Mouse (Mus musculus) spleen, adult 2 months (tissue): ENCODE data around the gene Polr3c. TPM values are rescaled to one million over a fixed set of nuclear protein-coding genes. Genes with fewer than 3 reads are reported as not detected.

Source experiments
- DNase-seq, 2 experiments: peaks; one replicate each; pipeline versions ENCODE4 v3.0.0 to v3.0.0-alpha.2; 2012 to 2021; ENCODE audit warnings: low spot score in 2 of 2, low read depth in 1 of 2
- H3K27ac ChIP-seq: fragments of 200-500 bp; 2 replicates; pipeline ENCODE4 v1.5.1; 2012; ENCODE audit warnings: low read length, inconsistent platforms; ENCODE audit not compliant: insufficient read depth
- H3K27me3 ChIP-seq: fragments of 200-500 bp; 2 replicates; pipeline ENCODE4 v1.6.1; 2012; ENCODE audit warnings: mild to moderate bottlenecking, moderate library complexity, low read length, inconsistent platforms; ENCODE audit not compliant: control insufficient read depth, insufficient read depth
- H3K36me3 ChIP-seq: fragments of 200-500 bp; 2 replicates; pipeline ENCODE4 v1.6.1; 2012; ENCODE audit warnings: mild to moderate bottlenecking, low read length, inconsistent platforms; ENCODE audit not compliant: control insufficient read depth, insufficient read depth
- H3K4me1 ChIP-seq: fragments of 200-500 bp; 2 replicates; pipeline ENCODE4 v1.6.1; 2011; ENCODE audit warnings: inconsistent platforms; ENCODE audit not compliant: control insufficient read depth, insufficient read depth, insufficient read length
- H3K4me3 ChIP-seq: fragments of 200-500 bp; 2 replicates; pipeline ENCODE4 v1.5.1; 2011; ENCODE audit warnings: mild to moderate bottlenecking, inconsistent platforms; ENCODE audit not compliant: insufficient read depth, insufficient read length; ENCODE audit errors: extremely low read depth
- CTCF ChIP-seq: fragments of 200-500 bp; IDR thresholded peaks from 2 replicates; pipeline ENCODE4 v1.5.1; 2011; ENCODE audit warnings: mild to moderate bottlenecking, inconsistent platforms; ENCODE audit not compliant: insufficient read depth, insufficient read length, insufficient replicate concordance; ENCODE audit errors: extremely low read depth
- POLR2A ChIP-seq: fragments of 200-500 bp; IDR thresholded peaks from 2 replicates; pipeline ENCODE4 v1.6.1; 2011; ENCODE audit warnings: low read depth, low read length, inconsistent platforms
- WGBS: fragments of 180-500 bp; shearing (Covaris S2); methylation state at CpG from one replicate; pipeline ENCODE4 v1.1.7; 2018; 5-methylcytosine and 5-hydroxymethylcytosine counted together
- polyA plus RNA-seq: library from polyadenylated mRNA; depleted of rRNA; stranded (reverse); fragments of >200 nt; gene quantifications from 2 replicates; pipeline ENCODE4 v1.2.3, GENCODE M21; 2012; rRNA removed

Polr3c gene
- 24.8 and 26.8 TPM in 2 replicates for polyA plus RNA-seq

GRCm38 (mm10) chr3:96727343-96727827 lies at the start of gene Polr3c, which contains the start of gene Rnf115:
Gene Polr3c, minus strand, starts transcription at chr3:96727628.
Gene Rnf115, plus strand, starts transcription at chr3:96727664.
- Histone ChIP-seq H3K4me1 (peaks cover 5% of the 10 kb centered on the region), H3K27me3 (no peaks in the 10 kb centered on the region), H3K4me3 (peak within 1 kb of the TSS; percentile 83), H3K36me3 (peaks cover 9% of the 10 kb centered on the region), H3K27ac (peak within 1 kb of the TSS; percentile 89)
- peak; percentile 86 to 96 for DNase-seq
- TF ChIP-seq POLR2A (peak; percentile 53; the same call in 1 of the 2 replicates), CTCF (no peak)
- WGBS = 2% methylated on average over 44 of the region's 52 CpGs

DNA sequence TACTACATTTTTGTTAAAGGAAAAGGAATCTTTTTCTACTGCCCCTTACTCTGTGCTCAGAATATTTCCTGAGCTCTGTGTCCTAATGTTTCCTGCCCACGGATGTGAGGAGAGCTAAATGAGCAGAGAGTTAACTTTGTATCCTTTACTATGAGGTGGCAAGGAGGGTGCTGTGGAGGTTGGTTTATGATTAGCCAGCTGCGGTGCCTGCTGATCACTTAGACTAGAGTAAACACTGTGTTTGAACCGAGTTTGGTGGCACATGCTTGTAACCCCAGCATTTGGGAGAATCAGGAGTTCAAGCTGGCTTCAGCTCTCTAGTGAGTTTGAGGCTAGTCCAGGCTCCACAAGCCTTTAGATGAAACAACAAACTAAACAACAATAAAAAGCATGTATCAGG lies 49.7 kb upstream of the Polr3c start:
- TF ChIP-seq CTCF = no peak
- no peak for TF ChIP-seq POLR2A
- no peaks in the 10 kb centered on the region for H3K27me3 ChIP-seq
- no peak overlapping the region for H3K4me3 ChIP-seq
- DNase-seq = no peak
- no peak overlapping the region for H3K27ac ChIP-seq
- WGBS = 79% methylated on average over 3 of the region's 3 CpGs
- H3K4me1 ChIP-seq = no peaks in the 10 kb centered on the region; the same call in 1 of the 2 replicates
- peaks cover 11% of the 10 kb centered on the region for H3K36me3 ChIP-seq

DNA sequence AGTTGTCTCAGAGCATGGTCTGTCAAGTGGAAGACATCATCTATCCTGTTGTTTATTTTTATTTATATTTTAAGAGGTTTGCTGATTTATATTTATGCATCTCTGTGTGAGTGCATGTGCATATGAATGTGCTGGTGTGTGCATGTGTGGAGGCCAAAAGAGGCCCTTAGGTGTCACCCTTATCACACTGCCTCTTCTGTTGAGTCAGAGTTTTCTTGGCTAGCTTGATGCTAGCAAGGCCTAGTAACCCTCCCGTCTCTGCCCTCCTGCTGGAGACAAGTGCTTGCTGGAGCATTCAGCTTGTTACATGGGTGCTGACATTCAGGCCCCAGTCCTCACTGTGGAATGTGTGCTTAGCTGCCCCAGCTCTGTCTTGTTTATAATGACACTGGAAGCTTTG lies 45.5 kb upstream of the Polr3c start:
- H3K27ac ChIP-seq = no peak overlapping the region
- peaks cover 11% of the 10 kb centered on the region for H3K36me3 ChIP-seq
- no peak overlapping the region for H3K4me3 ChIP-seq
- TF ChIP-seq CTCF (no peak), POLR2A (no peak)
- no peaks in the 10 kb centered on the region for H3K27me3 ChIP-seq
- no peaks in the 10 kb centered on the region for H3K4me1 ChIP-seq
- WGBS = 78% methylated on average over 1 of the region's 1 CpGs
- DNase-seq = no peak

DNA sequence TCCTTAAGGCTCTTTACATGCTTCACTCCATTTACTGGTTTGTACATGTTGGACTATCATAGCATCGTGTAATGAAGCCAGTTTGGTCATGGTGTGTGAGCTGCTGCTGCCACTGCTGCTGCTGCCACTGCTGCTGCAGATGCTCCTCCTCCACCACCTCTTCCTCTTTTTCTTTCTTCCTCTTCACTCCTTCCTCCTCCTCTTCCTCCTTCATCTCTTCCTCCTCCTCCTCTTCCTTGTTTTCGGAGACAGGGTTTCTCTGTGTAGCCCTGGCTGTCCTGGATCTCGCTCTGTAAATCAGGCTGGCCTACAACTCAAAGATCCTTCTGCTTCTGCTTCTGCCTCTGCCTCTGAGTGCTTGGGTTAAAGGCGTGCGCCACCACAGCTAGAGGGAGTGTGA lies 42.5 kb upstream of the Polr3c start:
- Histone ChIP-seq H3K4me3 (no peak overlapping the region), H3K27ac (no peak overlapping the region), H3K36me3 (0 out of 2 replicates have a peak, but pooled peaks cover 2% of the 10 kb centered on the region), H3K4me1 (no peaks in the 10 kb centered on the region), H3K27me3 (no peaks in the 10 kb centered on the region)
- DNase-seq = no peak
- TF ChIP-seq CTCF = no peak
- no peak for TF ChIP-seq POLR2A
- 51% methylated on average over 5 of the region's 5 CpGs for WGBS

DNA sequence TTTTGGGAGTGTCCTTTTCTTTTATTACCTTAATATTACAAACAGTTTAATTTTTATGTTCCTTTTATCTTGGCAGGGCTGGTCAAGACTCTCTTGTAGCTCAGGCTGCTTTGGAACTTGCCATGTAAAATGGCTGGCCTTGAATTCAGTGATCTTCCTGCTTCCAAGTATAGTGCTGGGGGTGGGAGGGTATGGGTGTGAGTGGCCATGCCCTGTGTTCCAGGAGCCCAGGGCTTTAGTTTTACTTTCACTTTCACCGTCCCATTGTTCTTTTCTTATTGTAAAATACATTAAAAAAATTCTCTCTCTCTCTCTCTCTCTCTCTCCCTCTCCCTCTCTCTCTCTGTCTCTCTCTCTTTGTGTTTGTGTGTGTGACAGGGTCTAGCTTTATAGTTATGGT lies 37.1 kb upstream of the Polr3c start:
- no peak overlapping the region for H3K4me3 ChIP-seq
- no peak for TF ChIP-seq POLR2A
- no peak for TF ChIP-seq CTCF
- H3K36me3 ChIP-seq = no peaks in the 10 kb centered on the region
- no peaks in the 10 kb centered on the region; the same call in 1 of the 2 replicates for H3K4me1 ChIP-seq
- H3K27ac ChIP-seq = no peak overlapping the region
- 24% methylated on average over 1 of the region's 1 CpGs for WGBS
- no peak for DNase-seq
- no peaks in the 10 kb centered on the region for H3K27me3 ChIP-seq

DNA sequence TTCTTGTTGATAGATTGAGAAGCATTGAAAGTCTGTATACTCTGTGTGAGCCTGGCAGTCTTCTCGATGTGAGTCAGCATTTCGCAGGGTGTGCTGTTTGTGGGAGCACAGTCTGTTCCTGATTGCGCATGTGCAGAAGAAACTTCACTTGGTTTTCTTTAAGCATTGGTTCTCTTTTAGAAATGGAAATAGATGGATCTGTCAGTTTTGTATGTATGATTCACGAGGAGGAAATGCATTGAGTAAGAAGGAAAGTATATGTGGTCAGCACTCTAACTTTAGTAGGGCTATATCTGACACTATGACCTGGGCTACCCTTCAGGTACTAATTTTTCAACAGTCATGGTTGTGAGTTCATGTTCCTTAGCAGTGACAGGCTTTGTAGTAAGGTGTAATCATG lies 32.3 kb upstream of the Polr3c start:
- no peak overlapping the region for H3K4me3 ChIP-seq
- WGBS = 51% methylated on average over 4 of the region's 4 CpGs
- DNase-seq = no peak

GRCm38 (mm10) chr3:96757691-96758090 lies 30.3 kb upstream of the Polr3c start:
- 90% methylated on average over 7 of the region's 7 CpGs for WGBS
- DNase-seq = no peak
- Histone ChIP-seq H3K4me3 (no peak overlapping the region), H3K27me3 (no peaks in the 10 kb centered on the region), H3K27ac (no peak overlapping the region), H3K36me3 (peaks cover 3% of the 10 kb centered on the region; the same call in 1 of the 2 replicates), H3K4me1 (no peaks in the 10 kb centered on the region)
- no peak for TF ChIP-seq POLR2A

More for the DNA sequence above, 32.3 kb upstream of the Polr3c start:
- H3K27me3 ChIP-seq = no peaks in the 10 kb centered on the region
- H3K27ac ChIP-seq = no peak overlapping the region
- H3K36me3 ChIP-seq = peaks cover 3% of the 10 kb centered on the region; the same call in 1 of the 2 replicates
- TF ChIP-seq CTCF = no peak
- no peaks in the 10 kb centered on the region; the same call in 1 of the 2 replicates for H3K4me1 ChIP-seq
